Mouse (Mus musculus) MEL (cell line): ENCODE data around the gene Evl. TPM values are rescaled to one million over a fixed set of nuclear protein-coding genes. Genes with fewer than 3 reads are reported as not detected.

Experiments
- DNase-seq: peaks from one replicate; pipeline ENCODE4 v3.0.0; 2011; ENCODE audit warnings: low read depth, low spot score
- H3K27ac ChIP-seq: 2 replicates; pipeline ENCODE4 v1.5.1; 2012; ENCODE audit warnings: low read depth, mild to moderate bottlenecking, control low read depth, low read length, moderate library complexity; ENCODE audit not compliant: control insufficient read depth
- H3K27me3 ChIP-seq, 2 experiments: fragments of 150-350 bp in 1 of 2; sonication (generic) in 1 of 2; 2 replicates each; pipeline ENCODE4 v1.6.1; 2012; ENCODE audit warnings: low read length in 2 of 2, mild to moderate bottlenecking in 2 of 2, improper control_type of control experiment in 1 of 2, moderate library complexity in 1 of 2; ENCODE audit not compliant: insufficient read depth in 2 of 2, control insufficient read depth in 1 of 2
- H3K36me3 ChIP-seq, 2 experiments: 2 replicates each; pipeline ENCODE4 v1.6.1; 2012 to 2014; ENCODE audit warnings: low read length in 2 of 2, improper control_type of control experiment in 1 of 2, inconsistent platforms in 1 of 2, mild to moderate bottlenecking in 1 of 2; ENCODE audit not compliant: insufficient read depth in 2 of 2, control insufficient read depth in 1 of 2
- H3K4me1 ChIP-seq, 2 experiments: fragments of 150-350 bp in 1 of 2; sonication (generic) in 1 of 2; 2 replicates each; pipeline ENCODE4 v1.6.1; 2012; ENCODE audit warnings: low read length in 2 of 2, improper control_type of control experiment in 1 of 2, mild to moderate bottlenecking in 1 of 2; ENCODE audit not compliant: insufficient read depth in 2 of 2, control insufficient read depth in 1 of 2
- H3K4me3 ChIP-seq, 2 experiments: fragments of 150-350 bp in 1 of 2; sonication (generic) in 1 of 2; 2 replicates each; pipeline ENCODE4 v1.5.1; 2012; ENCODE audit warnings: low read depth in 2 of 2, low read length in 2 of 2, mild to moderate bottlenecking in 2 of 2, moderate library complexity in 2 of 2, control low read depth in 1 of 2, improper control_type of control experiment in 1 of 2; ENCODE audit not compliant: control insufficient read depth in 1 of 2, insufficient read depth in 1 of 2
- H3K79me2 ChIP-seq: 2 replicates; pipeline ENCODE4 v1.6.1; 2012; ENCODE audit warnings: mild to moderate bottlenecking, low read length, moderate library complexity; ENCODE audit not compliant: control insufficient read depth, poor library complexity, insufficient read depth
- H3K9ac ChIP-seq: 2 replicates; pipeline ENCODE4 v1.6.1; 2012; ENCODE audit warnings: low read depth, mild to moderate bottlenecking, control low read depth, low read length, moderate library complexity; ENCODE audit not compliant: control insufficient read depth, poor library complexity, severe bottlenecking
- H3K9me3 ChIP-seq: fragments of 150-350 bp; sonication (generic); replicated peaks from 2 replicates; pipeline ENCODE4 v1.6.1; 2012; ENCODE audit warnings: mild to moderate bottlenecking, low read length, improper control_type of control experiment, moderate library complexity; ENCODE audit not compliant: insufficient read depth
- CHD1 ChIP-seq: IDR thresholded peaks from 2 replicates; pipeline ENCODE4 v1.6.1; 2012; ENCODE audit warnings: low read depth, mild to moderate bottlenecking, inconsistent platforms, low read length, improper control_type of control experiment
- CHD2 ChIP-seq: IDR thresholded peaks from 2 replicates; pipeline ENCODE4 v1.6.1; 2011; ENCODE audit warnings: low read length, improper control_type of control experiment
- E2F4 ChIP-seq: IDR thresholded peaks from 2 replicates; pipeline ENCODE4 v1.6.1; 2011; ENCODE audit warnings: low read depth, low read length, improper control_type of control experiment, borderline replicate concordance
- EP300 ChIP-seq, 2 experiments: IDR thresholded peaks; 2 replicates each; pipeline ENCODE4 v1.6.1; 2011; ENCODE audit warnings: improper control_type of control experiment in 2 of 2, low read length in 2 of 2, low read depth in 1 of 2, mild to moderate bottlenecking in 1 of 2
- ETS1 ChIP-seq: IDR thresholded peaks from 2 replicates; pipeline ENCODE4 v1.6.1; 2012; ENCODE audit warnings: low read depth, mild to moderate bottlenecking, inconsistent platforms, low read length, improper control_type of control experiment, moderate library complexity
- GABPA ChIP-seq: IDR thresholded peaks from 2 replicates; pipeline ENCODE4 v1.6.1; 2012; ENCODE audit warnings: low read depth, mild to moderate bottlenecking, inconsistent platforms, low read length, improper control_type of control experiment, moderate library complexity
- GATA1 ChIP-seq: IDR thresholded peaks from 2 replicates; pipeline ENCODE4 v1.6.1; 2011; ENCODE audit warnings: low read depth, low read length, improper control_type of control experiment
- HCFC1 ChIP-seq: IDR thresholded peaks from 2 replicates; pipeline ENCODE4 v1.6.1; 2012; ENCODE audit warnings: low read depth, mild to moderate bottlenecking, inconsistent platforms, low read length, improper control_type of control experiment, moderate library complexity
- KAT2A ChIP-seq: conservative IDR thresholded peaks from 2 replicates; pipeline ENCODE4 v1.6.1; 2012; ENCODE audit warnings: low read depth, low read length, improper control_type of control experiment, inconsistent platforms
- MAFK ChIP-seq: IDR thresholded peaks from 2 replicates; pipeline ENCODE4 v1.6.1; 2011; ENCODE audit warnings: low read depth, mild to moderate bottlenecking, low read length, improper control_type of control experiment, borderline replicate concordance
- NRF1 ChIP-seq: IDR thresholded peaks from 2 replicates; pipeline ENCODE4 v1.6.1; 2014; ENCODE audit warnings: low read depth, mild to moderate bottlenecking, inconsistent platforms, low read length, improper control_type of control experiment, moderate library complexity; ENCODE audit not compliant: poor library complexity, insufficient read depth, severe bottlenecking
- RAD21 ChIP-seq: IDR thresholded peaks from 2 replicates; pipeline ENCODE4 v1.6.1; 2011; ENCODE audit warnings: mild to moderate bottlenecking, low read depth, low read length, improper control_type of control experiment
- TAL1 ChIP-seq: IDR thresholded peaks from 2 replicates; pipeline ENCODE4 v1.6.1; 2012; ENCODE audit warnings: mild to moderate bottlenecking, inconsistent platforms, low read length, moderate library complexity, mixed read lengths
- TBP ChIP-seq: IDR thresholded peaks from 2 replicates; pipeline ENCODE4 v1.8.0; 2011; ENCODE audit warnings: low read depth, low read length, improper control_type of control experiment
- TCF12 ChIP-seq: IDR thresholded peaks from 2 replicates; pipeline ENCODE4 v1.6.1; 2014; ENCODE audit warnings: low read depth, mild to moderate bottlenecking, inconsistent platforms, low read length, improper control_type of control experiment, moderate library complexity
- UBTF ChIP-seq: IDR thresholded peaks from 2 replicates; pipeline ENCODE4 v1.6.1; 2012; ENCODE audit warnings: low read depth, mild to moderate bottlenecking, inconsistent platforms, low read length, improper control_type of control experiment, moderate library complexity, borderline replicate concordance; ENCODE audit not compliant: insufficient read depth
- ZNF384 ChIP-seq: IDR thresholded peaks from 2 replicates; pipeline ENCODE4 v1.6.1; 2012; ENCODE audit warnings: low read depth, mild to moderate bottlenecking, inconsistent platforms, low read length, improper control_type of control experiment
- polyA plus RNA-seq, 2 experiments: library from polyadenylated mRNA; stranded (reverse) in 1 of 2; unstranded in 1 of 2; fragments of >175 nt in 1 of 2; fragments of >200 nt in 1 of 2; gene quantifications; 2 replicates each; pipeline versions ENCODE4 v1.2.1 to v1.2.4; 2012; ENCODE audit warnings: low replicate concordance in 2 of 2, low read depth in 1 of 2; ENCODE audit not compliant: insufficient read length in 2 of 2, insufficient read depth in 1 of 2, missing spikeins in 1 of 2
- total RNA-seq: library from RNA; depleted of rRNA; stranded (reverse); fragments of 300-350 nt; gene quantifications from 2 replicates; pipeline ENCODE4 v1.2.3, GENCODE M21; 2012

Gene Evl
- total and polyA plus RNA-seq, 3 experiments: not detected

GRCm38 (mm10) chr12:108701221-108701620 lies 146.7 kb downstream of the Evl start:
- DNase-seq: no peak
- Histone ChIP-seq H3K36me3 (no peaks in the 10 kb centered on the region), H3K4me1 (no peaks in the 10 kb centered on the region), H3K4me3 (no peak overlapping the region), H3K27ac (no peak overlapping the region), H3K9me3 (no peaks in the 10 kb centered on the region), H3K27me3 (no peaks in the 10 kb centered on the region), H3K9ac (no peak overlapping the region), H3K79me2 (no peaks in the 10 kb centered on the region)
- TF ChIP-seq EP300 (IDR thresholded peaks at IDR 0.05; ENCODE audit: low read depth in 1 of 2, low read length in 2 of 2) (no peak), ETS1 (no peak), CHD2 (no peak), TCF12 (no peak), TAL1 (no peak), E2F4 (no peak), NRF1 (no peak), MAFK (no peak), KAT2A (no peak)

DNA sequence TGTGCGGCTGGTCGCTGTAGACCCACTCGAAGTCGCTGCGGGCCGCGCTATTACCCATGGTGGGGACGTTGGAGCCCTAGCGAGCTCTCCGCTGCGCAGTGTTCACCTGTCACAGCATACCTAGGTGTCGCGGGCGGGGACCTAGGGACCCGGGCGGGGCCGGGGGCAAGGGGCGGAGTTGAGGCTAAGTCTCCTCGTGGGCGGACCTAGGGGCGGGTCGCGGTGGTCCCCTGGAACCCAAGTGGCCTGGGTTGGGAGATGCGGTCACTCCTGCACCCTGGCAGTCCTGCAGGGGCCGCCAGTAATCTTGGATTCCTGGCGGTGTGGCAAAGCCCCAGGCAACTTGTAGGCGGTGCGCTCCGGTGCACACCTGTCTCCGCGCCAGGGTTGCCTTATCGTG lies 147.7 kb downstream of the Evl start, which contains the start of gene Degs2:
Gene Degs2, minus strand, starts transcription at position 131 of the 400 bp plus-strand sequence.
- Histone ChIP-seq H3K27me3 (no peaks in the 10 kb centered on the region), H3K27ac (no peak within 1 kb of the TSS), H3K9me3 (no peaks in the 10 kb centered on the region), H3K36me3 (no peaks in the 10 kb centered on the region), H3K4me3 (no peak within 1 kb of the TSS), H3K9ac (no peak within 1 kb of the TSS), H3K79me2 (no peaks in the 10 kb centered on the region), H3K4me1 (no peaks in the 10 kb centered on the region)
- TF ChIP-seq GATA1 (no peak), GABPA (no peak), E2F4 (no peak), ZNF384 (no peak), HCFC1 (no peak), RAD21 (no peak), UBTF (no peak), TAL1 (no peak), CHD1 (no peak), TBP (no peak)
- no peak for DNase-seq
